Comparison of ENCODE assay signal across 1 mouse cellular context in the genomic region with DNA sequence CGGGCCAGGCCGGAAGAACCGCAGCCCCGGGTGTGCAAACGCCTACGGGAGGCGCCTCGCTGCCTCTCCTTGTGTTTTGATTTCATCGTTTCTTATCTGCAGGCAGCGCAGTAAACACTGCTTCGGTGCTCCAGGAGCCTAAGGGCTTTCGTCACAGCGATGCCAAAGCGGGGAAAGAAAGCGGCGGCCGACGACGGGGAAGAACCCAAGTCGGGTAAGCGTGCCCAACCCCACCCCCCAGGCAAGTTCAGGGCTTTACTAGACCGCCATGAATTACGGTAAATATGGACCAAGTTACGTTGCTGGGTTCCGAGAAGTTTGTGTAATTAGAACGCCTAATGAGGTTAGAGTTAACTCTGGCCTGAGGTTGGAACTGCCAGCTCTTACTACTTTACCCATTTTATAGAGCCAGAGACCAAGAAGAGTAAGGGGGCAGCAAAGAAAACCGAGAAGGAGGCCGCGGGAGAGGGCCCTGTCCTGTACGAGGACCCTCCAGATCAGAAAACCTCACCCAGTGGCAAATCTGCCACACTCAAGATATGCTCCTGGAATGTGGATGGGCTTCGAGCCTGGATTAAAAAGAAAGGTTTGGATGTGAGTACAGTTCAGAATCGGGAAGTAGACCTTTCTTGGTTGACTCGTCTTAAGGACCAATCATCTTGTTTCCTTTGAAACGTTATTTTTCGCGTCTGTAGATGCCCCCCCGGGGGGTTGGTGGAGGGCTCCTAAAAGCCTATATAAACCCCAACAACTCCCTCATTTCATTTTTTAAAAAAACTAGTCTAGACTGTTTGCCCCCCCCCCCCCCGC.
TF ChIP-seq lines count a peak whose summit lies in the region.

No protein-coding gene starts in this region.

TF ChIP-seq in CH12.LX, 34 proteins besides CTCF, POLR2A, EP300 and RAD21 (continued from another document):
- no peak for TF ChIP-seq KAT2A (IDR thresholded peaks at IDR 0.05; ENCODE audit: insufficient replicate concordance, low read length)
- no peak for TF ChIP-seq JUND (conservative IDR thresholded peaks at IDR 0.05; ENCODE audit: low read depth, low read length)
- TF ChIP-seq SMC3 (IDR thresholded peaks at IDR 0.05; ENCODE audit: low read depth, low read length): no peak
- TF ChIP-seq MAFK (IDR thresholded peaks at IDR 0.05; ENCODE audit: insufficient replicate concordance, low read length): no peak
- TF ChIP-seq USF2 (conservative IDR thresholded peaks at IDR 0.05; ENCODE audit: low read depth, low read length): no peak
- TF ChIP-seq JUN (IDR thresholded peaks at IDR 0.05; ENCODE audit: insufficient read depth, low read depth, low read length): no peak
- TF ChIP-seq GABPA (IDR thresholded peaks at IDR 0.05; ENCODE audit: insufficient replicate concordance, low read depth, low read length): no peak
- TF ChIP-seq MYC (IDR thresholded peaks at IDR 0.05; ENCODE audit: low read depth, low read length): no peak
- no peak for TF ChIP-seq POLR2AphosphoS2 (IDR thresholded peaks at IDR 0.05; ENCODE audit: low read depth, low read length)
- no peak for TF ChIP-seq ZNF384 (IDR thresholded peaks at IDR 0.05; ENCODE audit: low read depth, low read length)
- TF ChIP-seq MAX (IDR thresholded peaks at IDR 0.05; ENCODE audit: low read length): no peak
- no peak for TF ChIP-seq NELFE (IDR thresholded peaks at IDR 0.05; ENCODE audit: low read depth, low read length)
- TF ChIP-seq SIN3A (IDR thresholded peaks at IDR 0.05; ENCODE audit: low read length): no peak
- TF ChIP-seq ZKSCAN1 (IDR thresholded peaks at IDR 0.05; ENCODE audit: borderline replicate concordance, low read depth, low read length): no peak
- no peak for TF ChIP-seq IRF4 (IDR thresholded peaks at IDR 0.05; ENCODE audit: low read depth, low read length)
- no peak for TF ChIP-seq TCF12 (IDR thresholded peaks at IDR 0.05; ENCODE audit: low read depth, low read length)
- no peak for TF ChIP-seq MAZ (IDR thresholded peaks at IDR 0.05; ENCODE audit: low read depth, low read length)
- no peak for TF ChIP-seq UBTF (IDR thresholded peaks at IDR 0.05; ENCODE audit: low read depth, low read length)
- no peak for TF ChIP-seq HCFC1 (IDR thresholded peaks at IDR 0.05; ENCODE audit: low read depth, low read length)
- TF ChIP-seq CHD1 (IDR thresholded peaks at IDR 0.05; ENCODE audit: low read depth, low read length): no peak
- TF ChIP-seq MXI1 (IDR thresholded peaks at IDR 0.05; ENCODE audit: low read depth, low read length): no peak
- TF ChIP-seq ETS1 (conservative IDR thresholded peaks at IDR 0.05; ENCODE audit: low read depth, low read length): no peak
- no peak for TF ChIP-seq NRF1 (IDR thresholded peaks at IDR 0.05; ENCODE audit: low read depth, low read length)
- peak; percentile 22; the same call in 1 of the 2 replicates for TF ChIP-seq ELF1 (IDR thresholded peaks at IDR 0.05; ENCODE audit: low read depth, low read length)
- no peak for TF ChIP-seq USF1 (IDR thresholded peaks at IDR 0.05; ENCODE audit: low read depth, low read length)
- no peak for TF ChIP-seq RCOR1 (conservative IDR thresholded peaks at IDR 0.05; ENCODE audit: low read depth, low read length)
- TF ChIP-seq TBP (conservative IDR thresholded peaks at IDR 0.05; ENCODE audit: low read depth, low read length): no peak
- TF ChIP-seq ZMIZ1 (IDR thresholded peaks at IDR 0.05; ENCODE audit: low read depth, low read length): no peak
- TF ChIP-seq CHD2 (IDR thresholded peaks at IDR 0.05; ENCODE audit: low read length): peak; percentile 59
